Mouse (Mus musculus) natural killer cell, adult 2 months (primary cell): ENCODE results near the gene Dlk1.
"Not testable (repeated sequence)": the region's sequence is repeated elsewhere in the genome, so short reads cannot be mapped to it uniquely, and the experiment has no call there.

Experiments used
- DNase-seq, 2 experiments: peaks; one replicate each; pipeline ENCODE4 v3.0.0; 2022; ENCODE audit warnings: low spot score in 2 of 2

The Dlk1 gene

GRCm38 (mm10) chr12:109474187-109474606 lies 21.6 kb downstream of the Dlk1 start:
- DNase-seq = no peak

GRCm38 (mm10) chr12:109475501-109475900 lies 22.9 kb downstream of the Dlk1 start:
- DNase-seq = no peak

GRCm38 (mm10) chr12:109486525-109486924 lies 33.9 kb downstream of the Dlk1 start:
- DNase-seq = not testable (repeated sequence)

GRCm38 (mm10) chr12:109491701-109492100 lies 39.1 kb downstream of the Dlk1 start:
- no peak for DNase-seq

DNA sequence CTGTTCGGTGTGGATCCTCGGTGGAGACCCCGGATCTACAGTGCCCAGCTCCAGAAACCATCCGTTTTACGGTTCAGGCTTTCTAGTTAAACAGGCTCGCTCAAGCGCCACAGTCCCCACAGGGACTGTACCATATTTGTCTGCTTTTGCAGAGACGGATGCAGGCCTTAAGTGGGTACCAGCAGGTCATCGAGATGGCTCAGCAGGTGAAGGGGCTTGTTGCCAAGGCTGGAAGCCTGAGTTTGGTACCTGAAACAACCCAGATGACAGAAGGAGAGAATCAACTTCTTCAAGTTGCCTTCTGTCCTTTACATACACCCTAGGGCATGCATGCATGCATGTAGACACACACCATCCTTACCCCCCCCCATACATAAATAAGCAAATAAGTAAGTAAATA lies 40.8 kb downstream of the Dlk1 start:
- no peak for DNase-seq

DNA sequence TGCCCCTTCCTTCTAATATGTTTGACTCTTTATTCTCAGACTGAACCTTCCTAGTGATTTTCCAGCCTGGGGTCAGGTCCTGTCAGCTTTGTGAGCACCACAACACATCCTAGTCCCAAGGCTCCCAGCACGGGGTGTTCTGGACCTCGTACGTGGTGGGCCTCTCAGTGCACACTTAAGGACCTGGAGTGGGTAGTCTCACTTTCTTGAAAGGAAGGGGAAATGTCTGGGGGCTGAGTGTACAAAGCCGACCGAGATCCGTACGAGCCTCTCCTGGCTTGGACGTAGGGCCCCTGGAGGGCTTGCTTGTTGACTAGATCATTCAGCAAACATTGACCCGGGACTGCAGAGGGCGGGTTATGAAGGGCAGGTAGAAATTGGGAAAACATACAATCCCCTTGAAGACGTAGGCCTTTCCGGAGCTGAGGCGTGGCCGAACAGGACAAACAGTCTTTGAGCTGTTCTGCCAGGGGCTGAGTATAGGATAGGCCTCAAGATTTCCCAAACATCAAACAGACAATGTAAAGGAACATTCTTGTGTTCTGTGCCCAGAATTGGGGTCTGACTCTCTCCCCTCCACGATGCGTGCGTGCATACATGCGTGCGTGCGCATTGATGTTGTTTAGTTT lies 42.5 kb downstream of the Dlk1 start:
- no peak for DNase-seq

DNA sequence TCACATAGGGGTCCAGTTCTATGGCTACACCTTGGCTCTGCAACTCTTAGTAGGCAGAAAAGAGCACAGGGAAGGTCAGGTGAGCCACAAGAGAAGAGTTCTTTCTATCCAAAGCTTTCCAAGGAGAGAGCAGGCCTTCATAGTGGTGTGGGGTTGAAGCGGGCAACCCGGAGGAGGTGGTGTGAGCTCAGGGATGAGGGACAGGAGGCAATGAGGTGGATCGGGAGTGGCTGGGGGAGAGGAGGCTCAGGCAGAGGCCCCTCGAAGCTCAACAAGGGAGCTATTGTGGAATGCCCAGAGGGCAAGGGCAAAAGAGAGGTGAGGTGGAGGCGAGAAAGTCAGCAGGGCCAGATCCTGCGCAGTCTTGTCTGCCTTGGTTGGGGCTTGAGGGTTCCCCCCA lies 43.8 kb downstream of the Dlk1 start:
- DNase-seq = no peak

GRCm38 (mm10) chr12:109500992-109501391 lies 48.4 kb downstream of the Dlk1 start:
- no peak for DNase-seq

- no peak for DNase-seq
Measured at GRCm38 (mm10) chr12:109502360-109503040, 49.9 kb downstream of the Dlk1 start.

- DNase-seq = no peak
Measured at GRCm38 (mm10) chr12:109507693-109508092, 55.1 kb downstream of the Dlk1 start.

DNA sequence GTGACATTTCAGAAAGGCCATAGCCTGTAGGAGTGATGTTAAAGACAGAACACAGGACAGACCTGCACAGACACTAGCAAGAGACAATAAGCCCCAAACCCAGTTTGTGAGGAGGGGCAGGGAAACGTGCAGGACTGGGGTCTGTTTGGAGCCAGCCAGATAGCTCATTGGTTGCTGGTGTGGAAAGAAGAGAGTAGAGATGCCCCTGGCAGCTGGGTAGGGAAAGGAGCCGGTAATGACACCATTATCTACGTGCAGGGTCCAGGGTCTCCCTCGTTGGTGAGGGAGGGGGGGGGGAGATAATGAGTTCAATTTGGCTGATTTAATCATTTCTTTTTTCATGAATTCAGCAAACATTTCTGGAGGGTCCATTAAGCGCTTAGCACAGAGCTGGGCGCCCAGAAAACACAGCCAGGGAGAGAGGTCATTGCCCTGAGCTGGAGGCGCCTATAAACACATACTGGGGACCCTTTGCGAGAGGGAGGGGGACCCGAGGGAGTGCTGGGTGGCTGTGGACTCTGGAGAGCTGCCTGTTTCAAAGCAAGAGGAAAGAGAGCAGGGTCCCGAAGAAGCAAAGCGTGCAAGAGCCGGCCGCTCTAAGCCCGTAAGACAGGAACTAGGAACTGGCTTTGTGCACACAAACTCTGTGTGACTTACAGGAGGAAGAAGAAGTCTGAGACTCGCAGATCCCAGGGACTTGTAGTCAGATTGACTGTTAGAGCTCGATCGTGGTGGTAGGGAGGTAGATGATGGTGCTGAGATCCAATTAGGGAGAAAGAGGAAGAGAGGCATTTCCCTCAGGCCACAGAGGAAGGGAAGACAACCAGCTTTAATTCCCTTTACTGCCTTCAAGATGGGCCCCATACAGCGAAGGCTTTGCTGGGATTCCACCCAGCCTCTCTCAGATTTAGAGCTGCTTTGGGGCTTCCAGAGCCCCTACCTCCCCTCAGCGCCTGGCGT lies 56.2 kb downstream of the Dlk1 start:
- no peak for DNase-seq

DNA sequence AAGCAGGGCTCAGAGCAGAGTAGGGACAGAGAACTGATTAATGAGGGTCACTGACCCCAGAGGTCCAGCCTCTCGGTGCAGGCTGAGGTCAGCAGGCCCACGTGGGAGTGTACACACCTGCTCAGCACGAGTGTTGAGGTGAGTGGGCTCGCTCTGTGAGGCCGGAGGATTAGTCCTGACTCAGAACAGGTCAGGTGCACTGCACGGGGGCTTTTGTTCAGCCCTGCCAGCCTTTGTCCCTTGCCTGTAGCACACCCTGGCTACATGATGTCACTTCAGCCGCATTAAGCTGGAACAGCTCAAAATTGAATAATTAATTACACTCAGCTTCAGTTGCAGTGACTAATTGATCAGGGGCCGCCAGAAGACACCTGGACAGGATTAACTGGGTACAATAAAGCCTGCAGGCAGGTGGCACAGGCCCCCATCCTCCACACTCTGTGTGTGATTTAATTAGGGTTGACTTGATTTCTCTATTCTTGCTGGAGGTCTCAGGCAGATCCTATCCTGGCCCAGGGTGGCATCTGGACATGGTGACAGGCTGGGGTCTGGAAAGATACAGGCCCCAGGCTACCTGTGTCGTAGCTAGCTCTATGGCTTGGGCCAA lies 57.0 kb downstream of the Dlk1 start:
- DNase-seq = no peak

- DNase-seq = no peak
Measured at GRCm38 (mm10) chr12:109510247-109510646, 57.6 kb downstream of the Dlk1 start.

DNA sequence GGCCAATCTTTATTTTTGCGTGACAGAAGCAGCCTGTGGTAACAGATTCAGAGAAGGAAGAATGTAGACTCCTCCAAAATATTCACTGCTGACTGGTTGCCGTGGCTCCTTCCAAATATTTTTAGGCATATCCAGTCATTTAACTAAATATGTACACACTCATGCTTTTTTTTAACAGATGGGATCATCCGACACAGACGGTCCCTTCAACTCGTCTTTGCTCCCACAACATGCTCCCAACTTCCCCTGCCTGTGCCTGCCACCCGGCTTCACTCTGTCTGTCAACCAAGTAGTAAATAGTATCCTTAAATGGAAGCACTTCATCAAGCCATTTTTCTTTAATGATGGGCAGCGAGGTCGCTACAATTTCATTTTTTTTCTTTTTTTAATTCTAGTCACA lies 58.8 kb downstream of the Dlk1 start:
- no peak for DNase-seq

DNA sequence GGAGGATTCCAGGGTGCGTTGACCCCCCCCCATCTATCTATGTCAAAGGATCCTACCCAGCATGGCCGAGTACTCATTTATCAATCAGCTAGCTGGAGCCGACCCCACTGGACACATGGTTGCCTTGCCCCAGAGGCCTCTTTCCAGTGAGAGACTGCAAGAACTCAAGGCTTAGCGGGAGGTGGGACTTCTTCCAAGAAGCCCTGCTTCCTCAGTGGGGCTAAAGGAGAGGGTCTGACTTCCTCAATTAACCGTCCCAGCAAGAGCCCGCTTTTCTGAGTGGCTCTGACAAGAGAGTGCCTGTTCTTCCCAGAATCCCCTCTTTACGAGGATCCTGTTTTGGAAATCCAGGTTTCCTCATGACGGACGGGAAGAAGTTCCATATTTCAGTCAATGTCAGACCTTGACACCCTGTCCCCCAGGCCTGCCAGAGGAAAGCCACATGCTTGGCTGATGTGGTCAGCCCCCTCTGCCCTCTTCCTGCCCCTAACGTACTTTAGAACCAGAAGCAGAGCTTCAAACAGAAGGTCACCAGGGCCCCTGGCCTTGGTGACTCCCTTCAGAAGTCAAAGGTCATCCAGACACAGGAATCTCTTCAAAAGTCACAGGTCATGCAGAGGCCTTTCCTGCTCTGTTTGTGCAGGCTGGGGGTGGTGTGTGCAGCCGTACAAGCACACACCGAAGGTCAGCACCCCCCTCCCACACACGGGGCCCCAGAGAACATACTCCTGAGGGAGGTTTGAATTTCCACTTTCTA lies 59.7 kb downstream of the Dlk1 start:
- DNase-seq = no peak
